Mouse (Mus musculus): ENCODE measurements at regions not wholly inside any gene's neighbourhood (a gene's known extent, or its start where the extent isn't known, plus 50 kb on each side); places are given as distances from the start of the nearest gene placed in this dataset.

GRCm38 (mm10) chr14:68355462-68355905 is 938.6 kb downstream of the Synb start:
- no peaks in the 10 kb centered on the region for H3K4me1 ChIP-seq (replicated peaks)
- no peak overlapping the region for H3K4me2 ChIP-seq
- H3K27me3 ChIP-seq: no peaks in the 10 kb centered on the region
- no peaks in the 10 kb centered on the region for H3K36me3 ChIP-seq (replicated peaks)
- H3K9me3 ChIP-seq (replicated peaks): no peaks in the 10 kb centered on the region
- WGBS (ENCODE audit: insufficient replicate concordance): 78% methylated on average over 8 of the region's 8 CpGs
- H3K27ac ChIP-seq (replicated peaks): no peak overlapping the region
- no peak overlapping the region for H3K4me3 ChIP-seq (replicated peaks)
- H3K9ac ChIP-seq: no peak overlapping the region
- ATAC-seq (ENCODE audit: insufficient read depth): no peak

GRCm38 (mm10) chr14:68345527-68345926 is 948.6 kb downstream of the Synb start:
- Histone ChIP-seq H3K4me1 (replicated peaks) (no peaks in the 10 kb centered on the region), H3K27me3 (no peaks in the 10 kb centered on the region), H3K4me2 (no peak overlapping the region), H3K36me3 (replicated peaks) (no peaks in the 10 kb centered on the region), H3K9ac (no peak overlapping the region), H3K27ac (replicated peaks) (no peak overlapping the region), H3K4me3 (replicated peaks) (no peak overlapping the region), H3K9me3 (replicated peaks) (no peaks in the 10 kb centered on the region)
- no peak for ATAC-seq (ENCODE audit: insufficient read depth)
- WGBS (ENCODE audit: insufficient replicate concordance): 13% methylated on average over 4 of the region's 4 CpGs

DNA sequence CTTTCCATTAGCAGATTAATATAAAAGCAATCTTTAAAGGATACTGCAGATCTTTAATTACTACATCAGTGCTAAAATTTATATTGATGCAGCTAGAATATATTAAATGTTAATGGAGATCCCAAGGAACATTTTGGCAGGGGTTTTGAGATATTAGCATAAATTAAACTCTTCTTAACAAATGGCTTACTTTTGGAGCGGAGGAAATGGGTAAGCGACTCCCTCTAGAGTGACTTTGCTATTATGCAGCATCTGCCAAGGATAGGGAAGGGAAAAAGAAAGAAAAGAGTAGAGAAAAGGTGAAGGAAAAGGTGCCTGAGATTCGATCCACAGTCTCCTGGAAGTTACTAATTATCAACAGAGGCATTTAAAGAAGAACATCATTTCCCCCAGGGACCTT is 949.4 kb downstream of the Synb start:
- Histone ChIP-seq H3K4me2 (no peak overlapping the region), H3K9me3 (replicated peaks) (no peaks in the 10 kb centered on the region), H3K9ac (no peak overlapping the region), H3K4me3 (replicated peaks) (no peak overlapping the region), H3K36me3 (replicated peaks) (no peaks in the 10 kb centered on the region), H3K27me3 (no peaks in the 10 kb centered on the region), H3K4me1 (replicated peaks) (no peaks in the 10 kb centered on the region), H3K27ac (replicated peaks) (no peak overlapping the region)
- ATAC-seq (ENCODE audit: insufficient read depth): no peak
- 47% methylated on average over 3 of the region's 3 CpGs for WGBS (ENCODE audit: insufficient replicate concordance)

- WGBS (ENCODE audit: insufficient replicate concordance): 37% methylated on average over 5 of the region's 5 CpGs
Observed at GRCm38 (mm10) chr14:68338440-68338839, 955.7 kb downstream of the Synb start.

GRCm38 (mm10) chr14:68325061-68325460 is 969.0 kb downstream of the Synb start:
- no peak for ATAC-seq (ENCODE audit: insufficient read depth)

More at GRCm38 (mm10) chr14:68338440-68338839, 955.7 kb downstream of the Synb start:
- Histone ChIP-seq H3K27ac (replicated peaks) (no peak overlapping the region), H3K9ac (no peak overlapping the region), H3K9me3 (replicated peaks) (no peaks in the 10 kb centered on the region), H3K36me3 (replicated peaks) (no peaks in the 10 kb centered on the region), H3K4me2 (no peak overlapping the region), H3K27me3 (no peaks in the 10 kb centered on the region), H3K4me1 (replicated peaks) (no peaks in the 10 kb centered on the region), H3K4me3 (replicated peaks) (no peak overlapping the region)
- ATAC-seq (ENCODE audit: insufficient read depth): no peak

DNA sequence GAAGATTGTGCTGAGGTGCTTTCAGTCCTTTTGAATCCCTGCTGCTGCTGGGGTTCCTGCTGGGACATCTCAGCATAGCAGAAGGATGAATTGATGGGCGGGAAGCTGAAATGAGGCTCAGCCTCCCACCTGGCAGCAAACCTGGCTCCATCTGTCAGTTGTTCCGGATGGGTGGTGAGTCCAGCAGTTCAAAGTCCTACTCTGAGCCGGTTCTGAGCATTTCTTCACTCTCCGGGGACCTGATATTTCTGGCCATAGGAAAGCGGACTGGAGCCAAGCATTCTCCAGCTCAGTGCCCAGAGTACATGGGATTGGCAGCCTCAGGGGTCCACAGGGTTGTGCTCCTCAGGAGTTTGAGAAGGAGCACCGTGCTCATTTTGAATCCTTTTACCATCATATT is 971.1 kb downstream of the Synb start:
- Histone ChIP-seq H3K9ac (no peak overlapping the region), H3K27ac (replicated peaks) (no peak overlapping the region), H3K4me2 (no peak overlapping the region), H3K9me3 (replicated peaks) (no peaks in the 10 kb centered on the region), H3K4me1 (replicated peaks) (no peaks in the 10 kb centered on the region), H3K4me3 (replicated peaks) (no peak overlapping the region), H3K36me3 (replicated peaks) (no peaks in the 10 kb centered on the region), H3K27me3 (no peaks in the 10 kb centered on the region)
- 43% methylated on average over 6 of the region's 6 CpGs for WGBS (ENCODE audit: insufficient replicate concordance)
- ATAC-seq (ENCODE audit: insufficient read depth): no peak

More at GRCm38 (mm10) chr14:68325061-68325460, 969.0 kb downstream of the Synb start:
- Histone ChIP-seq H3K4me2 (no peak overlapping the region), H3K9me3 (replicated peaks) (no peaks in the 10 kb centered on the region), H3K4me1 (replicated peaks) (no peaks in the 10 kb centered on the region), H3K27ac (replicated peaks) (no peak overlapping the region), H3K27me3 (no peaks in the 10 kb centered on the region), H3K4me3 (replicated peaks) (no peak overlapping the region), H3K9ac (no peak overlapping the region), H3K36me3 (replicated peaks) (no peaks in the 10 kb centered on the region)
- 46% methylated on average over 1 of the region's 1 CpGs for WGBS (ENCODE audit: insufficient replicate concordance)

DNA sequence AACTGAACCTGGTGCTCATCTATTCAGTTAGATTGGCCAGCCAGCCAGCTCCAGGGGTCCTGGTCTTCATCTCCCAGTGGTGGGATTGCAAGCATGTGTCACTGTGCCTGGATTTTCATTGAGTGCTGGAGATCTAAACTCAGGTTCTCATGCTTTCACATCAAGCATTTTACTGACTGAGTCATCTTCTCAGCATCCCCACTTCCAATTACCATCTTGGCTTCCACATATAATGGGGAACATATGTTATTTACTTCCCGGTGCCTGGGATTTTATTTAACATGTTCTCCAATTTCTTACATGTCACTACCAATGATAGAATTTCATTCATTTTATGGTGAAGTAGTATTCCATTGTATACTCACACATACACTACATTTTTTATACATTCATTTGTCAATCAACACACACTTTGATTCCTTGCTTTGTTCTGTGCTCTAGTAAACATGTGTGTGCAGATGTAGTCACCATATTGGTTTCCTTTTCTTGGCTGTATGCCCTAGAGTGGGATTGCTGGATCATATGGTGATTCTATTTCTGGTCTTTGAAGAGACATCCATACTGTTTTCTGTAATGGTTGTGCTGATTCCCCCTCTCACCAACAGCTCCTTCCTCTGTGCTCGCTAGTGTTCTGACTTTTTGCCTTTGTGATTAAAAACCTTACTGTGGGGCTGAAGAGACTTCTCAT is 986.0 kb downstream of the Synb start:
- WGBS (ENCODE audit: insufficient replicate concordance): 62% methylated on average over 2 of the region's 2 CpGs

DNA sequence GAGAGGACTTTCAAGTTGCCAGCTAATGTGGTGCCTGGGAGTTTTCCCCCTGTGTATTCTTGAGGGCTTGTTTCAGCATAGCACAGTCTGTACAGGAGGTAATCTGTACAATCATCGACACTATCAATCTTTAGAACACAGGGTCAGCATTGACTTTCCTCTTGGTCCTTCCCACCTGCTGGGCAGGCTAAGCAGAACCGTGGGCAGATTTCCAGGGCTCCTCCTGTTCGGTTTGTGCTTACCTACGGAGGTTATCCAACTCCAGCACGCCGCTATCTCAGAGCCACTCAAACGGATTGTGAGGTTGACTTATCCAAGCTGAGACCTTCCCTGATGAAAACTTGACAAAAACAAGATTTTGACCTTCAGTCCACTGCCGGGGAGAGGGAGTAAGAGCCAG is 988.9 kb downstream of the Synb start:
- ATAC-seq (ENCODE audit: insufficient read depth): no peak
- H3K9ac ChIP-seq: no peak overlapping the region
- no peak overlapping the region for H3K4me2 ChIP-seq
- no peaks in the 10 kb centered on the region for H3K36me3 ChIP-seq (replicated peaks)
- no peaks in the 10 kb centered on the region for H3K9me3 ChIP-seq (replicated peaks)
- no peaks in the 10 kb centered on the region for H3K27me3 ChIP-seq
- H3K4me3 ChIP-seq (replicated peaks): no peak overlapping the region
- WGBS (ENCODE audit: insufficient replicate concordance): 60% methylated on average over 8 of the region's 8 CpGs
- H3K4me1 ChIP-seq (replicated peaks): no peaks in the 10 kb centered on the region
- no peak overlapping the region for H3K27ac ChIP-seq (replicated peaks)

More for the DNA sequence above, 986.0 kb downstream of the Synb start:
- ATAC-seq (ENCODE audit: insufficient read depth): no peak
- no peaks in the 10 kb centered on the region for H3K9me3 ChIP-seq (replicated peaks)
- H3K4me1 ChIP-seq (replicated peaks): no peaks in the 10 kb centered on the region
- H3K27me3 ChIP-seq: no peaks in the 10 kb centered on the region
- no peaks in the 10 kb centered on the region for H3K36me3 ChIP-seq (replicated peaks)
- H3K4me2 ChIP-seq: no peak overlapping the region
- no peak overlapping the region for H3K27ac ChIP-seq (replicated peaks)
- H3K4me3 ChIP-seq (replicated peaks): no peak overlapping the region
- H3K9ac ChIP-seq: no peak overlapping the region

GRCm38 (mm10) chr14:68301710-68302109 is 992.4 kb downstream of the Synb start:
- no peaks in the 10 kb centered on the region for H3K4me1 ChIP-seq (replicated peaks)
- no peak overlapping the region for H3K9ac ChIP-seq
- 51% methylated on average over 4 of the region's 4 CpGs for WGBS (ENCODE audit: insufficient replicate concordance)
- H3K4me2 ChIP-seq: no peak overlapping the region
- no peaks in the 10 kb centered on the region for H3K9me3 ChIP-seq (replicated peaks)
- H3K36me3 ChIP-seq (replicated peaks): no peaks in the 10 kb centered on the region
- H3K4me3 ChIP-seq (replicated peaks): no peak overlapping the region
- no peaks in the 10 kb centered on the region for H3K27me3 ChIP-seq
- H3K27ac ChIP-seq (replicated peaks): no peak overlapping the region
- no peak for ATAC-seq (ENCODE audit: insufficient read depth)

DNA sequence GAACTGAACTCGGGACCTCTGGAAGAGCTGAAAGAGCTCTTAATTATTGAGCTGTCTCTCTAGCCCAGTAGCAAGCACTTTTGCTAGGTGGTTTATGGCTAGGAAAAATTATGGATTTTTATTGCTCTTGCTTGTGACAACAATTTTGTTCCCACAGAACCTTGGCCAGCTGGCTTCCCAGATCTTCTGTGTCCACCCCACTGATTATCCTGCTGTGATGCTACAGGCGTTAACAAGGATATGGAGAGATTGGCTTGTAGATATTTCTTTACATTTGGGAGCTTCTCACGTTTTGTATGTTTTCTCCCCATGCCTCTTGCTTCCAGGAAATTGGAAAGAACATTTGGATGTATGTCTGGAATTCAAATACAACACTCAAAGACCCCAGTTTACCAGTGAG is 1008.6 kb downstream of the Synb start:
- Histone ChIP-seq H3K9ac (no peak overlapping the region), H3K4me1 (replicated peaks) (no peaks in the 10 kb centered on the region), H3K9me3 (replicated peaks) (no peaks in the 10 kb centered on the region), H3K4me3 (replicated peaks) (no peak overlapping the region), H3K27me3 (no peaks in the 10 kb centered on the region), H3K27ac (replicated peaks) (no peak overlapping the region), H3K4me2 (no peak overlapping the region), H3K36me3 (replicated peaks) (no peaks in the 10 kb centered on the region)
- 34% methylated on average over 3 of the region's 3 CpGs for WGBS (ENCODE audit: insufficient replicate concordance)
- no peak for ATAC-seq (ENCODE audit: insufficient read depth)

DNA sequence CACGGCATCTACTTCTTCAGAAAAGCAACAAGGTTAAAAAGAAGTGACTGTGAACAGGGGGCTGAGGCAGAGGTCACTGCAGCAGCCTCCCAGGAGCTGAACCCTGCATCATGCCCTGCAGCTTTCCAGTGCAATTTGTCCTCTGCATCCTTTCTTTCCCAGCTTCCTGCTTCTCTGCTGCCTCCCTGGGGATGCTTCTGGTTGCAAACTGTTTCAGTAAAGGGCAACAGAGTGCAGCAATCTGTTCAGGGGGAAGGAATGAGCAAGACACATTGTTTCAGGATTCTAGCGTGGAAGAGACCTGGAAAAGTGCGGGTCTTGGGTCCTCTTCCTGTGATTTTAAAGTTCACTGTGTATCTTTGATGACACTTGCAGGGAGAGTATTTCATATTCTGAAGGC is 1032.7 kb downstream of the Synb start:
- H3K9ac ChIP-seq: no peak overlapping the region
- H3K4me3 ChIP-seq (replicated peaks): no peak overlapping the region
- no peaks in the 10 kb centered on the region for H3K27me3 ChIP-seq
- no peaks in the 10 kb centered on the region for H3K36me3 ChIP-seq (replicated peaks)
- no peak for ATAC-seq (ENCODE audit: insufficient read depth)
- no peaks in the 10 kb centered on the region for H3K4me1 ChIP-seq (replicated peaks)
- H3K27ac ChIP-seq (replicated peaks): no peak overlapping the region
- 59% methylated on average over 3 of the region's 3 CpGs for WGBS (ENCODE audit: insufficient replicate concordance)
- no peak overlapping the region for H3K4me2 ChIP-seq
- no peaks in the 10 kb centered on the region for H3K9me3 ChIP-seq (replicated peaks)

DNA sequence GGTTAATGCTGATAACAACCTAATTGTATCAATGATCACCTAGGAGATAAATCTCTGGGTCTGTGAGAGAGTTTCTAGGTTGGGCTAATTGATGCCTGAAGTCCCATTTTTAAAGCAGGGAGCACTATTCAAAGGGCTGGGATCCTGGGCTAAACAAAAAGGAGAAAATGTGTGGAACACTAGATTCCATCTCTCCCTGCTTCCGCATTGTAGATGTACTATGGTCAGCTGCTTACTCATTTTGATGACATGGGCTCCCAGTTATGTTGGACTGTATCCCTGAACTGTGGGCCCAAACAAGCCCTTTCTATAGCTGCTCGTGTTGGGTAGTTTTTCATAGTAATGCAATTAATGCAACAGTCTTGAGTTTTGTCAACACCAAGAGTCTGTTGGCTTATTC is 1047.1 kb downstream of the Synb start:
- Histone ChIP-seq H3K4me3 (replicated peaks) (no peak overlapping the region), H3K4me1 (replicated peaks) (no peaks in the 10 kb centered on the region), H3K36me3 (replicated peaks) (no peaks in the 10 kb centered on the region), H3K9me3 (replicated peaks) (no peaks in the 10 kb centered on the region), H3K27ac (replicated peaks) (no peak overlapping the region), H3K4me2 (no peak overlapping the region), H3K9ac (no peak overlapping the region), H3K27me3 (no peaks in the 10 kb centered on the region)
- 62% methylated on average over 2 of the region's 2 CpGs for WGBS (ENCODE audit: insufficient replicate concordance)
- no peak for ATAC-seq (ENCODE audit: insufficient read depth)

Data from liver, embryonic 15.5 days (tissue).